Mouse (Mus musculus): Measurements from ENCODE around the gene Vpreb3.

- TF ChIP-seq GATA1 (IDR thresholded peaks at IDR 0.05; ENCODE audit: borderline replicate concordance, low read length) (no peak), CTCF (IDR thresholded peaks at IDR 0.05; ENCODE audit: low read depth, low read length) (no peak), TAL1 (conservative IDR thresholded peaks at IDR 0.05; ENCODE audit: low read depth, low read length) (no peak), POLR2AphosphoS5 (IDR thresholded peaks at IDR 0.05; ENCODE audit: insufficient replicate concordance, low read depth, low read length) (no peak), GATA2 (IDR thresholded peaks at IDR 0.05; ENCODE audit: borderline replicate concordance, low read depth, low read length) (no peak)
These were observed 38.5 kb upstream of the Vpreb3 start for GRCm38 (mm10) chr10:75904391-75904790.
